17 mouse cellular contexts compared by ENCODE assay signal in the genomic region with DNA sequence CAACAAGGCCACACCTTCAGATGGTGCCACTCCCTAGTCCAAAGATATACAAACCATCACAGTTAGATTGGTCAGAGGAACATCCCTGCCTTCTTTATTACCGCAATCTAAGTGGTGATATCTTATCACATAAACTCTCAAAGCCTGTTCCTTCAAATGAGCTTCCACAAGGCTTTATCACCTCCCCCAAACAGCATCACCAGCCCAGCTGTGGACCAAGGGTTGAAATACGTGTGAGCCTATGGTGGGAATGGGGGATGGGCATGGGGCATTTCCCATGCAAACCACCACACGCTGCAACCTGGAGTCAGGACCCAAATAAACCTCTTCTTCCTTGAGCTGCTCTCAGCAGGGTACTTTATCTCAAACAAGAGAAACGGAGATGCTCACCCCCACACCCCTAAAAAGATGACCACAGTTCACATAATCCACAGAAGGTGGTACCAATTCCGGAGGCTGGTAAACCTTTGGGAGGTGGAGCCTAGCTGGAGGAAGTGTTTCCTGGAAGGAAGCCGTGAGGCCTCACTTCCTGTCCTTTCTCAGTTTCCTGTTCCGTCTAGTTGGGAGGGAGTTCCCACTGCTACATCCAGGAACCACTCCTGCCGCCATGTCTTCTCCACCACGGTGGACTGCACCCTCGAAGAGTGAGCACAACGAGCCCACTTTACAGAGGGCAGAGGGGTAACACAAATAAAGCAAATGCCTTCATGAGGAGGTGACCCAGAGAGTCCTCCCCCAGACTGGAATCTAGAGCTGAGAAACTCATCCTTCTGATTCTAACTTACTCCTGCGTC. TPM values are rescaled to one million over a fixed set of nuclear protein-coding genes. Genes with fewer than 3 reads are reported as not detected.
"Had no signal": no experiment of that assay in that cellular context is flagged by ENCODE, and none has a peak within 500 bp of the region (broad histone marks: within the 10 kb centered on the region; RNA-seq: fewer than 3 reads in every experiment).

No protein-coding gene starts in this region.

- H3K27ac ChIP-seq: neural tube, embryonic 15.5 days; stomach, embryonic 15.5 days; stomach, postnatal 0 days had no signal

- H3K4me3 ChIP-seq: neural tube, embryonic 15.5 days; stomach, embryonic 15.5 days had no signal

- H3K27me3 ChIP-seq: neural tube, embryonic 15.5 days; stomach, embryonic 15.5 days had no signal

- H3K9me3 ChIP-seq: neural tube, embryonic 15.5 days; stomach, embryonic 15.5 days had no signal

- DNase-seq: retina, postnatal 1 day; right cerebral cortex, adult 18-20 months; right cerebral cortex, postnatal 14 days; right cerebral cortex, postnatal 25 days; right cerebral cortex, postnatal 4 days; spleen, adult 18-20 months; thymus, adult 18-20 months; thymus, adult 2 months; thymus, postnatal 14 days; thymus, postnatal 25 days; thymus, postnatal 36 days; thymus, postnatal 4 days had no signal

- H3K4me2 ChIP-seq: neural tube, embryonic 15.5 days; stomach, embryonic 15.5 days had no signal

- H3K4me1 ChIP-seq: neural tube, embryonic 15.5 days; stomach, embryonic 15.5 days had no signal

- H3K9ac ChIP-seq: neural tube, embryonic 15.5 days; stomach, embryonic 15.5 days had no signal

- H3K36me3 ChIP-seq: neural tube, embryonic 15.5 days; stomach, embryonic 15.5 days had no signal

RNA-seq across cellular contexts. Expression of gene Adamts18, which starts 11.5 kb away (rescaled TPM):
- total RNA-seq: neutrophil, adult 5-6 weeks had no signal
- polyA plus RNA-seq: spleen, adult 2 months had no signal
